Mouse (Mus musculus): Measurements from ENCODE around the gene Usp11.

DNA sequence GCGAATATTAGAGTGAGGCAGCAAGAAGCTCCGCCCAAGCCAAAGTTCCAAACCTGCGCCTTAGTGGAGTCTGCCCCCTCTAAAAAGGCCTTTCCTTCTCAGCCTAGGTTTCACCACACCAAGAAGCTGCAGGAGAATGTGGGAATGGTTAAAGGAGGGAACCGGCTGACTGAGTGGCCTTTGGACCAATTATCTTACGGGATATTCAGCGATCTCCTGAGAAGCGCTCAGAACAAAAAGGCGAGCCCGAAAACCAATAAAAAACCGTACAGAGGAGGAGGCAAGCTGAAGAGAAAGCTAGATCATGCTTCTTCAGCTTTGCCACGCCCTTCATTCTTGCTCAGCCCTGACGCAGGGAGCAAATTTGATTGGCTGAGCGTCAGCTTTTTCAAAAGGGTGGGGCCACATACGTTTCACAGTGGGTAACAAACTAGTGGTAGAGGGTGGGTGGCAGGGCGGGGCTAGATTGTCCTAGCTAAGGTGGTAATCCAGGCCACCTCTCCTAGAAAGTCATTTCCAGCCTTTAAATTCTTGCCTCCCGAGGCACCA is 16.1 kb upstream of the Usp11 start, which contains the start of gene Cdk16:
- TF ChIP-seq POLR2A (IDR thresholded peaks at IDR 0.05; ENCODE audit: insufficient read depth, low read depth, low read length) (0 out of 2 replicates have a peak, but pooled peaks have one; percentile 26), CTCF (IDR thresholded peaks at IDR 0.05) (no peak), EP300 (IDR thresholded peaks at IDR 0.05; ENCODE audit: insufficient read depth, low read depth, low read length) (no peak)
